Mouse (Mus musculus) right cerebral cortex, adult 18-20 months (tissue): ENCODE measurements around the gene Nelfb.

Experiments
- DNase-seq: peaks from one replicate; pipeline ENCODE4 v3.0.0; 2022; ENCODE audit warnings: mixed read lengths

The Nelfb gene

DNA sequence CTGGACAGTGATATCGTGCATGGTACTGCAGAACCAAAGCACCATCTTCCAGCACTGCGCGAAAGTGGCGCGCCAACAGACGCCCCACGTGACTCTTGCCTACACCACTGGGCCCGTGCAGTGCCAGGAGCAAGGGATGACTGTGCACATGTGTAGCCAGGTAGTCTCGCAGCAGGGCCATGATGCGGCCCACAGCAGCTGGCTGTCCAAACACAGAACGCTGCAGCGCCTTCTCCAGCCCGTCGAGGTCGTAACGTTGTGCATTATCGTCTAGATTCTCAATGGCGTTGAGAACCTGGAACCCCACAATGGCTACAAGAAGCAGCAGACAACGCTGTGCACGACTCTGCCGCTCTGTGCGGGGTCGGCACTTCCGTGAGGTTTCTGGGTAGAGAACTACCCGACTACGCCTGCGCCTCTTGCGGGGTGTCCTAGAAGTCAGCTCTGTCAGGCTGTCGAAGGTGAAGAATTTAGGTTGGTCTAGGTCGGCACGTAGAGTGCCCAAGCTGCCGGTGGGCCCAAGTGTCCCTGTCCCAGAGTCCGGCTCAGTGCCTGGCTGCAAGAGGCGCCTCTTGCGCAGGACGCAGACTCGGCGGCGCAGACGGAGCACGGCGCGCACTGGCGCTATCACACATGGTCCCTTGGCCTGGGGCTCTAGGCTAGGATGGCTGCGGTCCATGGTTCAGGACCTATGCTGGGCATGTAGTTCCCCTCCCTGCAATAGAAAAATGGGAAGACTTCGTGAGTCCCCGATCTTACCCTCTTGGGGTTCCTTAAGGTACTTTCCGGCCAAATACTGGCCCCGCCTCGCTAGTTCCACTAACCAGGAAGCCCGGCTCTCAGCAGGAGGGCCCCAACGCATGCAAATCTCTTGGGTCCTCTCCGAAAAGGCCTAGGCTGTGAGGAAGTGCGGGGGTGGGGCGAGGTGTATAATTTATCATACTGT is 15.8 kb downstream of the Nelfb start:
- DNase-seq, result no peak

GRCm38 (mm10) chr2:25194486-25195171 is 16.7 kb downstream of the Nelfb start:
- DNase-seq, result no peak

DNA sequence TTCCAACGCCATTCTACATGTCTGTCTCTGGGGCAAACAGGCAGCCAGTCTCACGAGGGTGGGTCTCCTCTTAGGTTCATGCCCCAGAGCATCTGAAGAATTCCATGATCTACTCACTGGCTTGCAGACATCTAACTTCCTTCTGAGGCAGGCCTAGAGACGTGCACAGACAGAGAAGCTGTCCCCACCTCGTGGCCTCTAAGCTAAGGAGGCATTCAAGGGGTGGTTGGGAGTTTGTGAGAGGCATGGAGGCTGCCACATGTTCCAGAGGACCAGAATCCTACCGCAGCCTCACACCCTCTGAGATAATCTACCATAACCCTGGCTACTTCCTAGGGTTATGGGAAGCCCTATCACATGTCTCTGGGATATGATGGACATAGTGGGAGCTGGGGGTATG is 17.3 kb downstream of the Nelfb start:
- no peak for DNase-seq

DNA sequence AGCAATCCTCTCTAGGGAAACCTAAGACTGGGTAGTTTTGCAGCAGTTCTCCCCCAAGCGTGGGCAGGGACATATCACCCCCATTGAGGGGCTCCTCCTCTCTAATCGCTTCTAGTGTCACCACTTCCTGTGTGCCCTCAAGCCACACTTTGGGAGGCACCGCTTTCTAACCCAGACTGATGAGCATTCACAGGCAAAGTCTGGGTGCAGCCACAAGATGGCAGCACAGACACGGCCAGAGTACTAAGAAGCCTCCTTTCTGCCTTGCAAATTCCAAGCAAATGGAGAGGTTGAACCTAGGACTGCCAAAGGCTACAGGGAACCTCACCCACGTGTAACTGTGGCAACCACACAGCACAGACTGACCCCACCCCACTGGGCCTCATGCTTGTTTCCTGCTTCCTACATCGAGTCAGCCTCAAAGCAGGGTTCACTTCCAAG is 17.9 kb downstream of the Nelfb start:
- DNase-seq, result peak; percentile 82

DNA sequence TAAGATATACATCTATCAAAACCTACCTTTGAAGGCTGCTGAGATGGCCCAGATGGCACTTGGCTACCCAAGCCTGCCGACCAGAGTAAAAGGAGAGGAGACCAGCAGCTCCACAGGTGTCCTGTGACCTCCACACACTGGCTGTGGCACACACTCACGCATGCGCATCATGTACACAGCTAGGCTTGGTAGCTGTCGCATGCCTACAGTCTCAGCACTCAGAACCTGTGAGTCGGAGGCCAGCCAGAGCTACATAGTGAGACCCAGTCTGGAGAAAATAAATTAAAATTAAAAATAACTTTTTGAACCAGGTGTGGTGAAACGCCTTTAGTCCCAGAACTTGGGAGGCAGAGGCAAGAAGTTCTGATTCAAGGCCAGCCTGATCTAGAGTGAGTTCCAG is 23.4 kb downstream of the Nelfb start:
- DNase-seq, result no peak

GRCm38 (mm10) chr2:25186575-25186930 is 24.7 kb downstream of the Nelfb start:
- no peak for DNase-seq

- DNase-seq, result no peak
These were observed 25.4 kb downstream of the Nelfb start for GRCm38 (mm10) chr2:25185625-25186574.

- no peak for DNase-seq
These were observed 26.8 kb downstream of the Nelfb start for GRCm38 (mm10) chr2:25184496-25184895.

DNA sequence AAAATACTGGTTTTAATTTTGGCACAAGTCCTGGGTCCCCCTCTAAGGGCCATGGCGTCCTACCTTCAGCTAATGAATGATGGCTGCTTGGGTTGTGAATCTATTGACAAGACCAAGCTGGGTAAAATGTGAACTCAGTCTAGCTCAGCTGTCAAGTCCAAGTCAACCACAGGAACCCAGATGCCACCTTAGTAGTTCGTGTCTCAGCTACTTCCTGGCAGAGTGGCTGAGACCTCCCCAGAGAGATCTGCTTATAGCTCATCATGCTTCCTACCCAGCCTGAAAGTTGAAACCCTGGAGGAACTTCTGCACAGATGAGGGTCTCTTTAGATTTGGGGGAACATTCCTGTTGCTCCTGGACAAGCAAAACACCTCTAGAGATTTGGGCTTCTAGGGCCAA is 28.0 kb downstream of the Nelfb start:
- no peak for DNase-seq

- DNase-seq, result no peak
These were observed 28.6 kb downstream of the Nelfb start for GRCm38 (mm10) chr2:25182664-25183063.

DNA sequence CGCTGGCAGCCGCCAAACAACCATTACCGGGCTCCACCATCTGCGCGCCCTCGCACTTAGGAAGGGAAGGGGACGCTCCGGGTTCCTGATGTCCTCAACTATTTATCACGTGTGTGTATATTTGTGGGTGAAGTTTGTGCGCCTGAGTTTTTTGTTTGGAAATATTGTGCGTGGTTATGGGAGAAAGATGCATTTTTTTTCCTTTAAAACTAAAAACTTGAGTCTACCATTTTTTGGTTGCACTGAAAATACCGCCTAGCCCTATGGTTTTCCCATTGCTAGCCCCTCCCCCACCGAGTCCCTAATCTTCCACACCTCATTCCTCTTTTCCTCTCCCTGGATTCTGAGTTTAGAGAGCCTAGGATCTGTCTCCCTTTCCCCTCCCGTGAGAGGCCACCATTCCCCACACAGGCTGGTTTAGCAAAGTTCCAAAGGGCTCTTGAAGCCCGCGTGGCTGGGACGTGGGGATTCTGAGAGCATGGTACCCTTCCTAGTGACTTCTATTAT is 29.3 kb downstream of the Nelfb start:
- no peak for DNase-seq

DNA sequence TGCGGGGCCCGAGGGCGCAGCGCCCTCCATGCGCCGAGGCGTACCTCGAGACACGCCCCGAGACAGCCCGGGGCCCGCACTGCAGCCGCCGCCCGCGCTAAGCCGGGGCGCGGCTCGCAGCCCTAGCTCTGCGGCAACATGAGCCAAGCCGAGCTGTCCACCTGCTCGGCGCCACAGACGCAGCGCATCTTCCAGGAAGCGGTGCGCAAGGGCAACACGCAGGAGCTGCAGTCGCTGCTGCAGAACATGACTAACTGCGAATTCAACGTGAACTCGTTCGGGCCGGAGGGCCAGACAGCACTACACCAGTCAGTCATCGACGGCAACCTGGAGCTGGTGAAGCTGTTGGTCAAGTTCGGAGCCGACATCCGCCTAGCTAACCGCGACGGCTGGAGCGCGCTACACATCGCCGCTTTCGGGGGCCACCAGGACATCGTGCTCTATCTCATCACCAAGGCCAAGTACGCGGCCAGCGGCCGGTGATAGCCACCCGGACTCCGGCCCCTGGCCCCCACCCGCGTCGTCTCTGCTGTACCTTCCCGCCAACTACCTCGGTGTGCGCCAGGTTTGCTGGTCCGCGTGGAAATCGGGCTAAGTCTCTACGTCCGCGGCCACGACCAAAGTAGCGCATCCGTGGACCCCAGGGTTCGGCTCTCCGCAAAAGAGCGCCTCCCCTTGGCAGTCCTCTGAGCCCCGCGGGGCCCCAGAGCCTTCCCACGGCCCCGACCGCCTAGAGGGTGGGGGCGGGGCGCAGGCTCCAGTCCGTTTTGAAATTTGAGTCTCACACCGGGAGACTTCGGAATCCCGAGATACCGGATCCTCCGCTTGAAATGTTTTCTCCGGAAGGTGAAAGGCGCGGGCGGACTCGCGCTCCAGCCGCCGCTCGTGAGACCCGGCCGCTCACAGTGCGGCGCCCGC is 30.1 kb downstream of the Nelfb start:
- no peak for DNase-seq

- peak; percentile 93 for DNase-seq
These were observed 30.8 kb downstream of the Nelfb start, which contains the start of gene Nrarp for GRCm38 (mm10) chr2:25180478-25180903. Nrarp (plus strand) TSS chr2:25180758.

DNA sequence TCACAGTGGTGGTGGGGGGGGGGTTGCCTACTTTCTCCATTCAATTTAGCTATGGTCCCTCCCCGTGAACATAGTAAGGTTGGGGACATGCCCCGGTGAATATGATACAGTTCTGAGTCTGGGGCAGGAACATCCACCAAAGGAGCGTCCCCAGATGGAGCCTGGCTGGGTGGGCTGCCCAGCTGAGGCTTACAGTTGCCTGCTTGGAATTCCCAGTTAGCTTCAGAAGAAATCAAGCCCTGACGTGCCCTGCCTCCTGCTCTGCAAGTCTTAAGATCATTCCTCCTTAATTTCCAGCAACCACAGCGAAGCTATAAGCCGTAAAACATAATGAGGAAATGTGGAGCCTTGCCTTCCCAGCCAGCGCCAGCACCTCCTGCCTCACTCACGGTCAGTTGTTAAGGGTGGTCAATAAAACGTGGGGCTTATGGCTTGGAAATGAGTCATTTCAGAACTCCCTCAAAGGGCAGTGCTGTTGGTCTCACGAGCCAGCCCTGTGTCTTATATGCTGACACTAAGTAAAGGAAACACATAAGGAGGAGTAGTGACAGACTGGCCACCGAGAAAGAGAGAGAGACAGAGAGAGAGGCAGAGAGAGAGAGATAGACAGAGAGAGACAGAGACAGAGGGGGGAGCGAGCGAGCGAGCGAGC is 31.6 kb downstream of the Nelfb start:
- no peak for DNase-seq

DNA sequence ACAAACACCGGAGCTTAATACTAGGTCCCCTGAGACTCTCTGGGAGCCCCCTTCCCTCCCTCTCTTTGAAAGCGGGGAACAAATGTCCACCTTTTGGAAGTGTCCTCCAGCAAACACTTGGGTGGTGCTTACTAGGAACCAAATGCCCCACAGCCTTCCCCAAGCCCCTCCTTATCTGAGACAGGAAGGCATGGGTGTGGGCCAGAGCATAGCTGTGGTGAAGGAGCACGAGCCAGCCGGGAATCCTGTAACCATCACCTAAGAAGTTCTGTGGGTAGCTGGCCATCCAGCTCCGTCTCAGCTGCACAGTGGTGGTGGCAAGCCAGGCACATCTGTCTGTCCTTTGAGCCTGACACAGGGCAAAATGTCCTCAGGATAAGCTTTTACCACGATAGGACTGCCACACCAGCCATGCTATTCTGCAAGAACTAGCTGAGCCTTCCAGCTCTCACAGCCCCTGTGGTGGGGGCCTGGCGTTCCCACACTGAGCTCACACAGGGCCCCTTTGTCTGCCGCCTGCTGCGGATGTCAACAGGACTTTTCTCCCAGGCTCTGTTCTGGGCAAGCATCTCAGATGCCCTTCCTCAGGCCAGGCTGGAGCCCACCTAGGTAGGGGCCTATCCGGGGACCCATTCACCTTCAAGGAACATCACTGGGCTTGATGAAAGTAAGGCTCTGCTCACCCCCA is 32.9 kb downstream of the Nelfb start:
- peak; percentile 45 for DNase-seq

- DNase-seq, result no peak
These were observed 33.6 kb downstream of the Nelfb start for GRCm38 (mm10) chr2:25177685-25178084.

GRCm38 (mm10) chr2:25177076-25177475 is 34.2 kb downstream of the Nelfb start:
- DNase-seq, result no peak

GRCm38 (mm10) chr2:25176573-25176972 is 34.7 kb downstream of the Nelfb start:
- no peak for DNase-seq

- no peak for DNase-seq
These were observed 35.6 kb downstream of the Nelfb start for GRCm38 (mm10) chr2:25175690-25176078.
